Mouse (Mus musculus): Measurements from ENCODE around the gene AC129217.1.

AC129217.1 gene

DNA sequence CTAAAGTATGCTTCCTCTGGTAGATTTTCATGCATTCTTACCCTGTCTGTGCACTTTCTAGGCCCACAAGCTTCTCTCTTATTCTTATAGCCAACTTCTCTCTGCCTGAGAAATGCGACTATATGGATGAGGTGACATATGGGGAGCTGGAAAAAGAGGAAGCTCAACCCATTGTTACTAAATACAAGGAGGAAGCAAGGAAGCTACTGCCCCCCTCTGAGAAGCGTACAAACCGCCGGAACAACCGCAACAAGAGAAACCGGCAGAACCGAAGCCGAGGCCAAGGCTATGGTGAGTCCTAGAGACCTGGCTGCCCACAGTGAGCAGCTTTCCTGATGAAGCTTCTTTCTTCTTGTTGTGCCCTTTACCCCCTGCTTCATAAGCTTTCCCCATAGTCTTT lies at the start of gene AC129217.1:
TSS of gene AC129217.1 (plus strand) at position 114 of the 400 bp plus-strand sequence.
- no peak for DNase-seq (ENCODE audit: low read depth)

DNA sequence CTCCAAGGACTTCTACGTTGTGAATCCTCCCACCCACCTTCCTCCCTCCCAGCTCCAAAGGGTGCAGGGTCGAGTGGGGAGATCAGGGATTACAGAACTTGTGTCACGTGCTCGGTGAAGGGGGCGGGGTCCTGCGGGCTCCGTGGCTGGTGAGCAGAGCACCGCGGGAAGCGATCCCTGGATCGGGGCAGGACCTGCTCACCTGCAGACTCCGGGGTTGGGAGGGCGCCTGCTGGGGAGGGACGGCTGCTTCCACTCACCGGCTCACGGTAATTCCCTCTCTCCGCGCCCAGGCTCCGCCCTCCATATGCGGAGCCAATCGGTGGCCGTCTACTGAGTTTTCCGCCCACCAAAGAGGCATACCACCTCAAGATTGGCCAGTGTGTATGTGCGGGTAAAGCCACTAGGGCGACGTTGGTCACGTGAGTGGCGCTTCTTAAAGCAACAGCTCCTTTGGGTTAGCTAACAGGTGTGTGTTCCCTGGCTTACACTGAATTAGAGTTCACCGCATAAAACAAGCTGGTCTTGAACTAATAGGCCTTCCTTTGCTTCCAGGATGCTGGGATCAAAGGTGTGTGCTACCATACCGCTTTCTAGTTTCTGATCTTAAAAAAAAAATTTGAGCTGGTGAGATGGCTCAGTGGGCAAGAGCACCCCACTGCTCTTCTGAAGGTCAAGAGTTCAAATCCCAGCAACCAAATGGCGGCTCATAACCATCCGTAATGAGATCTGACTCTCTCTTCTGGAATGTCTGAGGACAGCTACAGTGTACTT lies 43.4 kb upstream of the AC129217.1 start, which contains the start of gene Taf6l:
TSS of gene Taf6l (minus strand) at position 410 of the 774 bp plus-strand sequence.
- peak; percentile 96 for DNase-seq (ENCODE audit: low read depth)

DNA sequence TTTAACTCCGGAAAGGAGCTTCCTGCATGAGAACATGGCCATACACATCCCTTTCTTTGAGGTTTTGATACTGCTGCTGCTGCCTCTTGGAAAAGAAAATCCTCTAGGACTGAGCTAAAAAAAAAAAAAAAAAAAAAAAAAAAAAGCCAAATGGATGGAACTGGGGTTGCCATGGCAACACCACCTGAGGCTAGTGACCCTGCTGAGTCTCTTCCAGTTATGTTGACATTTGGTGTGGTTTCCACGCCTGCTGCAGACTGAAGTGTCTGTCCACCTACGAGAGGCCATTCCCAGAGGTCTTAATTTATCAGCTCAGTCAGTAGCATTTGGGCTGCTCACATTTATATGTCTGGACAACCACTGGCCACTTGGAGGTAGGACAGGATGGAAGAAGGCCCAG lies 41.1 kb upstream of the AC129217.1 start:
- no peak for DNase-seq (ENCODE audit: low read depth)

GRCm38 (mm10) chr19:8789171-8789570 lies 40.4 kb upstream of the AC129217.1 start:
- DNase-seq (ENCODE audit: low read depth): no peak

DNA sequence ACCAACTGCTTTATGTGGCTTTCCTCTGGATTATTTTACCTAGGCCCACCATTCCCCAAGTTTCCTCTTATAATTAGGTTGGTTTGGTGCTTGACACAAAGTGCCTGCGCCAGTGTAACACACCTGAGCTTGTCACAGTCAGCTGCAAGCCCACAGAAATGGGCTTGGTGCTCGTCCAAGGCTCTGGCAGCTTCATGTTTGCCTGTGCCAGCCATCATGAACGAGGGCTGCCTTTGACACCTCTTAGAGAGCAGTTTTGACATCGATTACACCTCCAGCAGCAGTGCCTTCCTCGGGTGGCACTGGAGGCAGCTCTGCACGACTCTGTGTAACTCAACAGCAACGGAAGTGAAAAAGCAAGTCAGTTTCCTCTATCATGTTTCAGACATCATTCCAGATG lies 39.4 kb upstream of the AC129217.1 start:
- DNase-seq (ENCODE audit: low read depth): no peak

- DNase-seq (ENCODE audit: low read depth): peak; percentile 92
Observed at GRCm38 (mm10) chr19:8798264-8798946, 31.2 kb upstream of the AC129217.1 start, which contains the start of gene Polr2g. Gene Polr2g, minus strand, starts transcription at chr19:8798577.

- peak; percentile 40 for DNase-seq (ENCODE audit: low read depth)
Observed at GRCm38 (mm10) chr19:8798947-8799315, 30.6 kb upstream of the AC129217.1 start.

GRCm38 (mm10) chr19:8802130-8802821 lies 27.3 kb upstream of the AC129217.1 start, which contains the start of gene Zbtb3:
Gene Zbtb3, plus strand, starts transcription at chr19:8802555.
- DNase-seq (ENCODE audit: low read depth): peak; percentile 95

DNA sequence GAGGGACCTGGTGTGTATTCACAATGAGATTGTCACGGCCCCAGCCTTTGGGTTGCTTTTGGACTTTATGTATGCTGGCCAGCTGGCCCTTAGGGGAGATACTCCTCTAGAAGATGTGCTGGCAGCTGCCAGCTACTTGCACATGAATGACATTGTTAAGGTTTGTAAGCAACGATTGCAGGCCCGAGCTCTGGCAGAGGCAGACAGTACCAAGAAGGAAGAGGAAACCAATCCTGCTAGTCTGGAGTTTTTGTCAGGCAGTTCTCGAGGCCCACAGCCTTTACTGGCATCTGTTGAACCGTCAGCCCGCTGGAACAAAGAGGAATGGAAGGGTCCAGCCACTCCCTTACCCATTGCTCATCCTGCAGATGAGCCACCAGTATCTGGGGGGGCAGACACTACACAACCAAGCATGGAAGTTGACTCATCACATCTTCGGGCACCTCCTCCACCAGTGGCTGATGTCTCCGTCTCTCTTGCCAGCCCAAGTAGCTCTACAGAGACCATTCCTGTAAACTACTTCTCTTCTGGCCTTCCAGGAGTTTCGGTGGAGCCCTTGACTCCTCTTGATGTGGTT lies 26.3 kb upstream of the AC129217.1 start:
- DNase-seq (ENCODE audit: low read depth): no peak

GRCm38 (mm10) chr19:8803879-8804660 lies 25.5 kb upstream of the AC129217.1 start:
- no peak for DNase-seq (ENCODE audit: low read depth)

GRCm38 (mm10) chr19:8806810-8807209 lies 22.8 kb upstream of the AC129217.1 start:
- no peak for DNase-seq (ENCODE audit: low read depth)

DNA sequence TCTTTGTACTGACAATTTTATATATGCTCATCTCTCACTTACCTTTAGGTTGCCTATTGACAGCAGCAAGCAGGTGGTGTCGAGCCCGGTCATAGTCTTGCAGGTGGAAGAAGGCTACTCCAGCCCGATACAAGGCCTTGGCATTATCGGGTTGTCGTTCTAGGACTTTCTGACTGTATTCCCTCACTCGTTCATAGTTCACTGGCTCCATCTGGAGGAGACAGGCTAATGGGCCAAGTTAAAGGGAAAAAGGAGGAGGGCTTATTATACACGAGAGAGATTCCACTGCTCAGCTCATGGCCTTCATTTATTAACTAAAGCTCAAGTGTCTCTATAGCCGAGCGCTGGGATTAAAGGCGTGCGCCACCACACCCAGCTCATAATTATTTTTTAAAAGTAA lies 13.8 kb upstream of the AC129217.1 start:
- DNase-seq (ENCODE audit: low read depth): no peak

DNA sequence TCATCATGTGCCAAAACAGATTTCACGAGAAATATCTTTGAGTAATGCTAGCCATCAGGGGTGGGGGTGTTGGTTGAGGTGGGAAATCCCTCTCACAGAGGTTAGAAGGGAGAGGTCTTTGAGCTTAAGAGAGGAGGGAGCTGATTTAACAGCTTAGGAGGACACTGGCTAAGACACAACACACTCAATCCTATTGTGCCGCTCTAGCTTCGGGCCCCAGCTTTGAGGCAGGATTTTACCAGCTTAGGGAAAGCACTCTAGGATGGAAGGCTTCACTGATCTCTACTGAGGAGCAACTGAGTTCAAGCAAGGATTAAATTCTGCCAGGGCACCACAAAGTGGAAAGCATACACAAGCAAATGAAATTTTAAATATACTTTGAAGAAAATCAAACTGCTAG lies 12.6 kb upstream of the AC129217.1 start:
- no peak for DNase-seq (ENCODE audit: low read depth)

- DNase-seq (ENCODE audit: low read depth): no peak
Observed at GRCm38 (mm10) chr19:8818301-8818798, 11.2 kb upstream of the AC129217.1 start.

DNA sequence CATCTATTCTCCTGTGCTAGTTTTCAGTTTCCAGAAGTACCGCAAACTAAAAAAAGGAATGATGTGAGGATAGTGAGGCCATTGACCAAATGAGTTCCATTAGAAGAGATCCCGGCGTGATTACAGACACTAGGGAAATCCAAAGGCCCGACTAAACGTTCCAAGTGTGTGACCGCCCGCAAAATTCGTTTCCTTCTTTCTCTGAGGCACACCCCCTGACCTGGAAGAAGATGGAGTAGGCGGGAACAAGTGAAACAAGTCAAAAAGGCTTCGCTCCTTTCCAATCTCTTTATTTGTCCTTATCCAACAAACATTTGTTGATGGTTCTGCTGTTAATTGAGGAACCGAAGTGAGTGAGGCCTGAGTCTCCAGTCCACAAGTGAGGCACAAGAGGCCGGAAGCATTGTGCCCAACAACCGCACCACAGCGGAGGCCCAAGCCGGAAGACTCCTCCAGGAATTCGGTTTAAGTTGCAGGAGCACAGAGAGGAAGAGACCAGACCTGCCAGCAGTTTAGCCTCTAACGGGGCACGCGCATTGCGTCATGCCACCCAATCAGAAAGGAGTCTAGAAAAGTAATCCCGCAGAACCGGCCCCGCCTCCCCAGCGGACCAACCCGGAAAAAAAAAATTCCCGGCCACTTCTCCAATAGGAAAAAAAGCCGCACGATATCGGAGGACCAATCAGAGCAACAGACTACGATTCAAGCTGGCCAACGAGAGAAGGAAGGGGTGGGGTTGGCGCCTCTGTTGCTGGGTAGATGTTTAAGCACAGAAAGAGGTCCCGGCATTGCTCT lies 10.6 kb upstream of the AC129217.1 start, which contains the start of gene Ttc9c:
TSS of gene Ttc9c (minus strand) at position 533 of the 795 bp plus-strand sequence.
- no peak for DNase-seq (ENCODE audit: low read depth)

DNA sequence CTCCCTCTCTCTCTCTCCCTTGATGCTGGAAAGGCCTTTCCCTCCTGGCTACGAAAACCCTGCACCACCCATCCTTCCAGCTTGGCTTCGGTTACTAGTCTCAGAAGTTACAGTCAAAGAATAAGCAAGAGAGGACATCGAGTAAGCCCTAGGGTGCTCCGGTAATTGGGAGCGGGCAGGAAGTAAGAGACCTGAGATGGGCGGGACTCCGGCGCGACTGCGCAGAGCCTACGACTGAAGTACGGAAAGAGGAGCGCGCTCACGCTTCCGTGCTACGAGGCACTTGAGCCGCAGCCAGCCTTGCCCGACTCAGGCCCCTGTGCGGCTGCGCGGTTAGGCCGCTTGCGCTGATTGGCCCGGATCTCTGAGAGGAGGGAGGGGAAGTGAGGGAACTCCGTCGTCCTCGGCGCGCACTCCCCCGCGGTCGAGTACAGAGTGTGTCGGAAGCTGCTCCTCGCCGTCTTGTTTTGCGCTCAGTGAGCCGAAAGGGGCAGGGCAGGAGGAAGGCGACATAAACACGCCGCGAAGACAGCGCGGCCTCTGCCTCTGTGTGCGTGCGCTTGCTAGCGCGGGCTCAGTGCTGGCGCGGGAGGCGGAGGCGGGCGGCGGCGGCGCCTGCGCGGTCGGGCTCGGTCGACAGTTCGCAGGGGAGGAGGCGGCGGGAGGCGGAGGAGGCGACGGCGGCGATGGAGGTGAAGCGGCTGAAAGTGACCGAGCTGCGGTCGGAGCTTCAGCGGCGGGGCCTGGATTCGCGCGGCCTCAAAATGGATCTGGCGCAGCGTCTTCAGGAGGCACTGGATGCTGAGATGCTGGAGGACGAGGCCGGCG lies 9.8 kb upstream of the AC129217.1 start, which contains the start of gene Hnrnpul2:
TSS of gene Hnrnpul2 (plus strand) at position 415 of the 828 bp plus-strand sequence.
- DNase-seq (ENCODE audit: low read depth): peak; percentile 99

GRCm38 (mm10) chr19:8820424-8820956 lies 9.1 kb upstream of the AC129217.1 start:
- DNase-seq (ENCODE audit: low read depth): no peak

- DNase-seq (ENCODE audit: low read depth): peak; percentile 35
Observed at GRCm38 (mm10) chr19:8821146-8821545, 8.4 kb upstream of the AC129217.1 start.

GRCm38 (mm10) chr19:8822696-8823095 lies 6.9 kb upstream of the AC129217.1 start:
- DNase-seq (ENCODE audit: low read depth): no peak
